Mouse (Mus musculus) liver, embryonic 12.5 days (tissue): ENCODE results near the gene Htr1d. TPM values are rescaled to one million over a fixed set of nuclear protein-coding genes. Genes with fewer than 3 reads are reported as not detected.

Experiments used
- ATAC-seq: fragments of 200-750 bp; cut with Nextera tagmentation; 2 replicates; pipeline ENCODE4 v1.8.0; 2017; ENCODE audit warnings: moderate number of reproducible peaks, mild to moderate bottlenecking, moderate library complexity
- H3K27ac ChIP-seq: fragments of 300-500 bp; sonication (generic); 2 replicates; pipeline ENCODE4 v1.5.1; 2016; ENCODE audit warnings: mild to moderate bottlenecking
- H3K27me3 ChIP-seq: fragments of 300-500 bp; sonication (generic); replicated peaks from 2 replicates; pipeline ENCODE4 v1.6.1; 2016; ENCODE audit warnings: mild to moderate bottlenecking, moderate library complexity
- H3K36me3 ChIP-seq: fragments of 300-500 bp; sonication (generic); 2 replicates; pipeline ENCODE4 v1.6.1; 2016; ENCODE audit warnings: mild to moderate bottlenecking, moderate library complexity
- H3K4me1 ChIP-seq: fragments of 300-500 bp; sonication (generic); 2 replicates; pipeline ENCODE4 v1.6.1; 2016
- H3K4me2 ChIP-seq: fragments of 300-500 bp; sonication (generic); 2 replicates; pipeline ENCODE4 v1.6.1; 2016; ENCODE audit warnings: mild to moderate bottlenecking, moderate library complexity
- H3K4me3 ChIP-seq: fragments of 300-500 bp; sonication (generic); 2 replicates; pipeline ENCODE4 v1.5.1; 2016; ENCODE audit warnings: mild to moderate bottlenecking, moderate library complexity
- H3K9ac ChIP-seq: fragments of 300-500 bp; sonication (generic); 2 replicates; pipeline ENCODE4 v1.6.1; 2016; ENCODE audit warnings: mild to moderate bottlenecking, moderate library complexity
- H3K9me3 ChIP-seq: fragments of 300-500 bp; sonication (generic); replicated peaks from 2 replicates; pipeline ENCODE4 v1.6.1; 2016; ENCODE audit warnings: mild to moderate bottlenecking, moderate library complexity
- WGBS: fragments of 180-500 bp; shearing (Covaris S2); methylation state at CpG from one replicate; pipeline ENCODE4 v1.1.7; 2016; ENCODE audit not compliant: insufficient replicate concordance; 5-methylcytosine and 5-hydroxymethylcytosine counted together
- polyA plus RNA-seq: library from polyadenylated mRNA; unstranded; fragments of >200 nt; fragmentation: Nextera tagmentation; extraction: Ambion mirVana; gene quantifications from 2 replicates; pipeline ENCODE4 v1.2.1, GENCODE M21; 2016

The Htr1d gene
- polyA plus RNA-seq, 1 experiment from 2014 or later, result not detected

DNA sequence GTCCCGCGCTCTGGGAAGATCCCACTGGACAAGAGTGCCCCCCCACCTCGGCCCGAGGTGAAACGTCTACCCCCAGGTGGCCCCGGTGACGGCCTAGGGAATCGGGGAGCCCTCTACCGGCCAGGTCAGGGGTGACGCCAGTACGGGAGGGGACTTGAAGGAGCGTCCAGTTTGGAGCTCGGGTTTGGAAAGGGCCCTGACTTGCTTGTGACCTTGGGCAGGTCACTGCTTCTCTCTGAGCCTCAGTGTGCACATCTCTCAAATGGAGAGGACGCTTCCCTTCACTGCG is 1.6 kb downstream of the Htr1d start:
- Histone ChIP-seq H3K27ac (no peak overlapping the region), H3K4me2 (peak overlapping the region; percentile 74), H3K36me3 (no peaks in the 10 kb centered on the region), H3K9ac (no peak overlapping the region), H3K4me1 (peaks cover 12% of the 10 kb centered on the region), H3K4me3 (peak overlapping the region; percentile 48), H3K9me3 (no peaks in the 10 kb centered on the region), H3K27me3 (peaks cover 95% of the 10 kb centered on the region)
- ATAC-seq, result no peak
- 3% methylated on average over 15 of the region's 15 CpGs for WGBS

DNA sequence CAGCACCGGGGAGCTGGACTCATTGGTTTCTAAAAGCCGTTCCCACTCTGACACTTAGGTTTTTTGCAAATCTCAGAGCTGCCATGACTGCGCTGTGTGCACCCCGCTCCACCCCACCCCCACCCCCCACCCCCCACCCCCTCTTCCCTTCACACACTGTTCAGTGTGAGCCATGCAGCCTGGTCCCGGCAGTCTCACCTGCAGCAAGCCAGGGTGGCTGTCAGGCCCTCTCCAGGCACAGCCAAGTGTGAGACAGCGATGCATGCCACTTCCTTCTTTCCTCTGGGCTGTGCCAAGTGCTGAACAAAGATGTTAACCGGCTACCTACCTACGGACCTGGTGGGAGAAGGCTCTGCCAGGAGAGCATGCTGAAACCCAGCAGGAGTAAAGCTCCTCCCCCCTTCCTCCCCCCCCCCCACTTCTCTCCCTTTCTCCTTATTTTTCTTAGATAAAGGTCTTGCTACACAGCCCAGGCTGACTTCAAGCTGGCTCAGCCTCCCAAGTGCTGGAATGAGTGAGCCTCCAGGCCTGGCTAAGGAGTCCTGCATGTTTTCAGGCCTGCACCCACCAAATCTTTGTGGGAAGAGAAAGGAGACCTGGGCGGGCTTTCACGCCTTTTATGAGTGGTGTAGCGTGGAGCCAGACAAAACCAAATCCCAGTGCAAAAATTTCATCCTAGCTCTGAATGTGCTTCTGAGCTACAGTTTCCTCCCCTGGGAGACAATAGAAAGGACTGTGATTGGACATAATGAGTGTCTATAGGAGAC is 7.5 kb downstream of the Htr1d start:
- no peaks in the 10 kb centered on the region for H3K4me1 ChIP-seq
- H3K4me2 ChIP-seq, result no peak overlapping the region
- no peaks in the 10 kb centered on the region for H3K36me3 ChIP-seq
- peaks cover 43% of the 10 kb centered on the region for H3K27me3 ChIP-seq
- ATAC-seq, result no peak
- no peaks in the 10 kb centered on the region for H3K9me3 ChIP-seq
- 49% methylated on average over 11 of the region's 11 CpGs for WGBS
- no peak overlapping the region for H3K4me3 ChIP-seq
- no peak overlapping the region for H3K9ac ChIP-seq
- H3K27ac ChIP-seq, result no peak overlapping the region

DNA sequence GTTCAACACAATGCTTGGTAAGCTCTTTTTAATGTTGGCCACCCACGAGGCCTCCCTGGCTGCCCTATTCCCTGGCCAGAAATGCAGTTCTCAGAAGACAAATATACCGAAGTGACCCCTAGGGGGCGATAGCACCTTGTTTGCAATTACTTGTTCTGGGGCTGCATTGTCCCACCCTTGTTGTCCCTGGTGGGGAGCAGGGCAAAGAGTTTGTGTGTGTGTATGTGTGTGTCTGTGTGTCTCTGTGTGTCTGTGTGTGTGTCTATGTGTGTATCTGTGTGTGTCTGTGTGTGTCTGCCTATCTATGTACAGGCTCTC is 8.0 kb downstream of the Htr1d start:
- Histone ChIP-seq H3K27ac (no peak overlapping the region), H3K27me3 (peaks cover 38% of the 10 kb centered on the region), H3K4me1 (no peaks in the 10 kb centered on the region), H3K9me3 (no peaks in the 10 kb centered on the region), H3K4me3 (no peak overlapping the region), H3K9ac (no peak overlapping the region), H3K36me3 (no peaks in the 10 kb centered on the region), H3K4me2 (no peak overlapping the region)
- 4% methylated on average over 3 of the region's 3 CpGs for WGBS
- no peak for ATAC-seq

- 74% methylated on average over 4 of the region's 4 CpGs for WGBS
- H3K4me2 ChIP-seq, result no peak overlapping the region
- no peak overlapping the region for H3K9ac ChIP-seq
- no peak for ATAC-seq
- no peaks in the 10 kb centered on the region for H3K36me3 ChIP-seq
- H3K27ac ChIP-seq, result no peak overlapping the region
- no peaks in the 10 kb centered on the region for H3K4me1 ChIP-seq
- H3K4me3 ChIP-seq, result no peak overlapping the region
- peaks cover 15% of the 10 kb centered on the region for H3K27me3 ChIP-seq
- no peaks in the 10 kb centered on the region for H3K9me3 ChIP-seq
Observed at GRCm38 (mm10) chr4:136434029-136434428, 10.7 kb downstream of the Htr1d start.

- no peaks in the 10 kb centered on the region for H3K36me3 ChIP-seq
- 63% methylated on average over 4 of the region's 4 CpGs for WGBS
- H3K4me3 ChIP-seq, result no peak overlapping the region
- H3K27me3 ChIP-seq, result no peaks in the 10 kb centered on the region; the same call in 1 of the 2 replicates
- no peak overlapping the region for H3K27ac ChIP-seq
- no peaks in the 10 kb centered on the region for H3K9me3 ChIP-seq
- no peak overlapping the region for H3K4me2 ChIP-seq
- no peak overlapping the region for H3K9ac ChIP-seq
- ATAC-seq, result no peak
- H3K4me1 ChIP-seq, result no peaks in the 10 kb centered on the region
Observed at GRCm38 (mm10) chr4:136439106-136439505, 15.8 kb downstream of the Htr1d start.

DNA sequence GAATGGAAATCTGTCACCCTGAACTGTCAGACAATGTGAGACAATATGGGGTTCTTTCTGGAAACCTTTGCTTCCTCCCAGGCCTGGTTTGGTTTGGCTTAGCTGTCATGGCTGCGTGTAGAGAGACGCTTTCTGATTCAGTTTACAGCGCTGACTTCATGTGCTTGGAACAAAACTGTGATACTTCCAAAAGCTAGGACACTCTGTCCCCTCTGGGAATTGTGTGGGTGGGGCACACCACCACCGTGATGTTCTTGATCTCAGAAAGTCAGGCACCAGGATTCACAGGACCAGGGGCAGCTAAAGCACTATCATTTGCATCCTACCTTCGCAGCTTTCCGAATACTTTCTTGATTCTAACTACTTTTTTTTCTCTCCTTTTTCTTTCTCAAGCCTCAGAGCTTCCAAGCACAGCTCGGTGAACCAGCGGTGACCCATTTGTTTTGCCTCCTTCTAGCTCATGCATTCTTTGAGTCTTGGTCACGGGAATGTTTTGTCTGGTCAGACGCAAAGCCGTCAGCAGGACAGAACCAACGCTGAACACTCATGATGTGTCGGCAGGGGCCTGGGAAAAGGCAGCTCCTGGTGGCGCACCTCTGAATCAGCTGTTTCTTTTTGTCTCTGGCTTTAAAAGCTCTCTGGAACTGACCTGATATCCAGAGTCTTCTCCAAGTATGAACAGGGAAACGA is 18.2 kb downstream of the Htr1d start:
- no peak for ATAC-seq
- Histone ChIP-seq H3K27ac (no peak overlapping the region), H3K36me3 (no peaks in the 10 kb centered on the region), H3K4me1 (no peaks in the 10 kb centered on the region), H3K4me2 (no peak overlapping the region), H3K9ac (no peak overlapping the region), H3K9me3 (no peaks in the 10 kb centered on the region), H3K4me3 (no peak overlapping the region), H3K27me3 (no peaks in the 10 kb centered on the region; the same call in 1 of the 2 replicates)
- WGBS, result 77% methylated on average over 15 of the region's 15 CpGs

DNA sequence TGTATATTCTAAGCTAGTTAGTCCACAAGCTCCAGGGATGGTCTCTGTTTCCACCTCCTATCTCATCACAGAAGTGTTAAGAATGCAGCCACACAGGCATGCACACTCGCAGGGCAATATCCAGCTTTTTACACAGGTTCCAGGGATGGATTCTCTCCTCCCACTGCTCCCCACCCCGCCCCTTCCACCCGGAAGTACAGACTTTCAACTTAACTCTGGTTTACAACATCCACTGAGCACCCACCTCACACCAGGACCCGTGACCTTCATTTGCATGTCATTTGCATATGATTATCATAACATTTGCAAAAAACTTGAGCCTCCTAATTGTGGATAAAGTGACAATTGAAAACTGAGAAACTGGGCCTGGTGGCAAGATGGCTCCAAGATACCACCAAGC is 21.2 kb downstream of the Htr1d start:
- 62% methylated on average over 4 of the region's 4 CpGs for WGBS
- no peak for ATAC-seq

DNA sequence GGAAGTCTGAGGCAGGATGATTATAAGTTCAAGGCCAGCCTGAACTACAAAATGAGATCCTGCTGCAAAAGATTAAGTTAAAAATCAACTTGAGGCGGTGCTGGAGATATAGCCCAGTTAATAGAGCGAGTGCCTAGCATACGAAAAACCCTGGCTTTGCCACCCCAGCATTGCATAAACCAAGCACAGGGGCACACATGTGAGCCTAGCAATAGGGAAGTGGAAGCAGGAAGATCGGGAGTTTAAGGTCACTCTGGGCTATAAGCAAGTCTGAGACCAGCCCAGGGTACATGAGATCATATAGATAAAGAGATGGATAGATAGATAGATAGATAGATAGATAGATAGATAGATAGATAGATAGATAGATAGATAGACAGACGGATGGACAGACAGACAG is 26.5 kb downstream of the Htr1d start:
- H3K27ac ChIP-seq, result no peak overlapping the region
- H3K4me1 ChIP-seq, result peaks cover 8% of the 10 kb centered on the region; the same call in 1 of the 2 replicates
- no peaks in the 10 kb centered on the region for H3K36me3 ChIP-seq
- H3K9ac ChIP-seq, result no peak overlapping the region
- WGBS, result 63% methylated on average over 5 of the region's 5 CpGs
- no peak overlapping the region for H3K4me2 ChIP-seq
- no peaks in the 10 kb centered on the region for H3K27me3 ChIP-seq
- H3K9me3 ChIP-seq, result no peaks in the 10 kb centered on the region
- no peak overlapping the region for H3K4me3 ChIP-seq
- ATAC-seq, result no peak

More for the DNA sequence above, 21.2 kb downstream of the Htr1d start:
- no peak overlapping the region for H3K9ac ChIP-seq
- H3K4me2 ChIP-seq, result no peak overlapping the region
- H3K4me1 ChIP-seq, result no peaks in the 10 kb centered on the region
- H3K4me3 ChIP-seq, result no peak overlapping the region
- H3K9me3 ChIP-seq, result no peaks in the 10 kb centered on the region
- H3K36me3 ChIP-seq, result no peaks in the 10 kb centered on the region
- no peaks in the 10 kb centered on the region for H3K27me3 ChIP-seq
- H3K27ac ChIP-seq, result no peak overlapping the region

GRCm38 (mm10) chr4:136450271-136450670 is 26.9 kb downstream of the Htr1d start:
- peaks cover 13% of the 10 kb centered on the region for H3K4me1 ChIP-seq

DNA sequence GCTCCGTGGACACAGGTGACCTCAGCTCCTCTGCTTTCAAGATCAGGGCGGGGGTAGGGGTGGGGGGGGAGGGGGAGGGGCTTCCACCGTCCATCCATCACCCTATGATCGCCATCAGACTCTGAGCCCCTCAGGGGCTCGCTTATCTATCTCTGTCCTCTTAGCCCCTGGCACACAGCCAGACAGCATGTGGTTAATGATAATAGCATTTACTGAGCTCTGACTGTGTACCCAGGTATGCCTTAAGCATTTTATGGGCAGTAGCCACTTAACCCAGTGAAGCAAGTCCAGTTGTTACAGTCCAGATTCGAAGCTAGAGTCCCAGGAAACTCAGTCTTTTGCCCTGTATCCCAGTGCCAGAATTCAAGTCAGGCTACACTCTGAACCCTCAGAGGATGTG is 28.2 kb downstream of the Htr1d start:
- H3K27me3 ChIP-seq, result no peaks in the 10 kb centered on the region
- no peak overlapping the region for H3K9ac ChIP-seq
- H3K27ac ChIP-seq, result 0 out of 2 replicates have a peak overlapping the region, but pooled peaks have one; percentile 25
- no peaks in the 10 kb centered on the region for H3K36me3 ChIP-seq
- H3K4me2 ChIP-seq, result no peak overlapping the region
- WGBS, result 9% methylated on average over 6 of the region's 6 CpGs
- no peaks in the 10 kb centered on the region for H3K9me3 ChIP-seq
- no peak overlapping the region for H3K4me3 ChIP-seq
- ATAC-seq, result peak; percentile 40; the same call in 1 of the 2 replicates
- H3K4me1 ChIP-seq, result peaks cover 14% of the 10 kb centered on the region

More at GRCm38 (mm10) chr4:136450271-136450670, 26.9 kb downstream of the Htr1d start:
- no peak overlapping the region for H3K27ac ChIP-seq
- H3K36me3 ChIP-seq, result no peaks in the 10 kb centered on the region
- ATAC-seq, result no peak
- no peaks in the 10 kb centered on the region for H3K9me3 ChIP-seq
- no peak overlapping the region for H3K9ac ChIP-seq
- H3K4me2 ChIP-seq, result no peak overlapping the region
- 71% methylated on average over 4 of the region's 4 CpGs for WGBS
- H3K4me3 ChIP-seq, result no peak overlapping the region
- H3K27me3 ChIP-seq, result no peaks in the 10 kb centered on the region

DNA sequence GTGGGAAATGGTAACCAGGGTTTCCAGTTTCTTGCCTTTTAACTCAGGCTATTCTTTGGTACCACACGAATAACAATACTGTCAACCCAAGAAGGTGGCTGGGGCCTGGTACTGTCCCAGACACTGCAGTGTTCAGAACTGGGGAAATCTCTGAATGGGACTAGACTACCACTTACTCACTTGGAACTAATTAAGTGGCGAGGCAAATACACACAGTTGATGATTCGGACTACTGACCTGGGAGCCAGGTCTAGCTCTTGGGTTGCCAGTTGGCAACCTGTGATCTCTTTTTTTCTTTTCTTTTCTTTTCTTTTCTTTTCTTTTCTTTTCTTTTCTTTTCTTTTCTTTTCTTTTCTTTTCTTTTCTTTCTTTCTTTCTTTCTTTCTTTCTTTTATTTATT is 29.0 kb downstream of the Htr1d start:
- H3K9ac ChIP-seq, result no peak overlapping the region
- peaks cover 14% of the 10 kb centered on the region for H3K4me1 ChIP-seq
- no peaks in the 10 kb centered on the region for H3K27me3 ChIP-seq
- H3K4me2 ChIP-seq, result no peak overlapping the region
- 0 out of 2 replicates have a peak overlapping the region, but pooled peaks have one; percentile 7 for H3K27ac ChIP-seq
- H3K4me3 ChIP-seq, result no peak overlapping the region
- H3K36me3 ChIP-seq, result no peaks in the 10 kb centered on the region
- WGBS, result 63% methylated on average over 3 of the region's 3 CpGs
- 0 out of 2 replicates have a peak, but pooled peaks have one; percentile 27 for ATAC-seq
- no peaks in the 10 kb centered on the region for H3K9me3 ChIP-seq

DNA sequence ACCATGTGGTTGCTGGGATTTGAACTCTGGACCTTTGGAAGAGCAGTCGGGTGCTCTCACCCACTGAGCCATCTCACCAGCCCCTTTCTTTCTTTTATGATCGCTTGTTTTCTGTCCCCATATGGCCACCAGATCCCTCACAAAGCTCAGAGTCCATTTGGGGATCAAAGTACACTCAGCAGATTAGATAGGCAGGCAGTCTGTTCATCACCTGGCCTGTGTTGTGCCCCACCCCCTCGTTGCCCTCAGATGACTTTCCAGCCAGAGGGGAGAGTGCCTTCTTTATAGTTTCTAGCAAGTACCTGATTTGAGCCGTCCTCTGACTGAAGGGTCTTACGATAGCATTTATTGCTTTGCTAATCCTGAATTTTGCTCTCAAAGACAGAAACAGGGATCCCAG is 29.5 kb downstream of the Htr1d start:
- 39% methylated on average over 5 of the region's 5 CpGs for WGBS
- no peak overlapping the region for H3K4me2 ChIP-seq
- ATAC-seq, result no peak
- no peak overlapping the region for H3K9ac ChIP-seq
- no peaks in the 10 kb centered on the region for H3K9me3 ChIP-seq
- no peak overlapping the region for H3K27ac ChIP-seq
- H3K27me3 ChIP-seq, result no peaks in the 10 kb centered on the region
- no peak overlapping the region for H3K4me3 ChIP-seq
- H3K4me1 ChIP-seq, result peaks cover 14% of the 10 kb centered on the region
- no peaks in the 10 kb centered on the region for H3K36me3 ChIP-seq
